Mouse (Mus musculus): ENCODE data around the gene Adtrp.

DNA sequence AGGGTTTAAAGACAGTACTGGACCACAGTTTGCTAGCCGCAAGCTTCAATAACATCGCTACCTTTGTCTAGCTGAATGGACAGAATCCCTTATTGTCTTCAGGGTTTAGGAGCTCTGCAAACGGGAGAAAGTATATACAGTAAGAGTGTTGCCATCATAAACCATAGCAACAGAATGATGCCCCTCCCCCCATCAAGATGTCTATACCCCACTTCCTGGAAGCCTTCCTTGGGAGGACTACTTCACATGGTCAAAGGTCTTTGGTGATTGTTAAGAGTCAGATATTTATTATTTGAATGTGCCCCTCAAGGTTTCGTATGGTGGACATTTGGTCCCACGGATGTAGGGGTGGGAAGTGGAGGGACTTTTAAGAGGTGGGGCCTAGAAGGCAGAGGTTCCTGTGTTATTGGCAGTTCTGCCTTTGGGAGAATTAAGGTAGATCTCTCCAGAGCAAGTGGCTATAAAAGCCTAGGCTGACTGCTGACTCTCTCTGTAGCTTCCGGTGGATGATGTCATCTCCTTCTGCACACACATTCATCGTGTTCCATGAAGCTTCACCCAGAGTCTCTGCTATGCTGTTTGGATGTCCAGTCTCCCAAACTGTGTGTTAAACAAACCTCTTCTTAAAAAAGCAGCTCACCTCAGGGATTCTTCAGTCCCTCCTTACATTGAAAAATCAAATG, 42.2 kb downstream of the Adtrp start:
- TF ChIP-seq CTCF (IDR thresholded peaks at IDR 0.05; ENCODE audit: low read depth, low read length) = no peak
- no peak for TF ChIP-seq POLR2A (IDR thresholded peaks at IDR 0.05; ENCODE audit: extremely low read depth, insufficient read depth, low read length)

All from liver, adult 2 months (tissue).